Mouse (Mus musculus): ENCODE measurements around the gene Ptprm. TPM values are rescaled to one million over a fixed set of nuclear protein-coding genes. Genes with fewer than 3 reads are reported as not detected.

Gene Ptprm
- polyA plus RNA-seq, 1 experiment: 28.1 TPM

GRCm38 (mm10) chr17:67010136-67010535, 344.1 kb downstream of the Ptprm start:
- TF ChIP-seq CTCF (IDR thresholded peaks at IDR 0.05; ENCODE audit: borderline replicate concordance, insufficient read depth, low read length) (no peak), POLR2A (IDR thresholded peaks at IDR 0.05; ENCODE audit: low read depth, low read length) (no peak)
- H3K27ac ChIP-seq (ENCODE audit: insufficient read depth, low read length): no peak overlapping the region
- no peak overlapping the region for H3K4me3 ChIP-seq (ENCODE audit: insufficient read depth, low read length)
- no peaks in the 10 kb centered on the region for H3K4me1 ChIP-seq (ENCODE audit: control insufficient read depth, insufficient read depth, low read length)

- no peak for TF ChIP-seq CTCF (IDR thresholded peaks at IDR 0.05; ENCODE audit: borderline replicate concordance, insufficient read depth, low read length)
- TF ChIP-seq POLR2A (IDR thresholded peaks at IDR 0.05; ENCODE audit: low read depth, low read length): no peak
- H3K4me1 ChIP-seq (ENCODE audit: control insufficient read depth, insufficient read depth, low read length): no peaks in the 10 kb centered on the region
- no peak overlapping the region for H3K27ac ChIP-seq (ENCODE audit: insufficient read depth, low read length)
- H3K4me3 ChIP-seq (ENCODE audit: insufficient read depth, low read length): no peak overlapping the region
These were observed 346.1 kb downstream of the Ptprm start for GRCm38 (mm10) chr17:67008137-67008536.

GRCm38 (mm10) chr17:67006740-67007385, 347.4 kb downstream of the Ptprm start:
- Histone ChIP-seq H3K27ac (ENCODE audit: insufficient read depth, low read length) (no peak overlapping the region), H3K4me3 (ENCODE audit: insufficient read depth, low read length) (no peak overlapping the region), H3K4me1 (ENCODE audit: control insufficient read depth, insufficient read depth, low read length) (no peaks in the 10 kb centered on the region)
- TF ChIP-seq POLR2A (IDR thresholded peaks at IDR 0.05; ENCODE audit: low read depth, low read length) (no peak), CTCF (IDR thresholded peaks at IDR 0.05; ENCODE audit: borderline replicate concordance, insufficient read depth, low read length) (no peak)

- TF ChIP-seq POLR2A (IDR thresholded peaks at IDR 0.05; ENCODE audit: low read depth, low read length): no peak
- no peak for TF ChIP-seq CTCF (IDR thresholded peaks at IDR 0.05; ENCODE audit: borderline replicate concordance, insufficient read depth, low read length)
- Histone ChIP-seq H3K27ac (ENCODE audit: insufficient read depth, low read length) (no peak overlapping the region), H3K4me3 (ENCODE audit: insufficient read depth, low read length) (no peak overlapping the region), H3K4me1 (ENCODE audit: control insufficient read depth, insufficient read depth, low read length) (no peaks in the 10 kb centered on the region; the same call in 1 of the 2 replicates)
These were observed 357.4 kb downstream of the Ptprm start for GRCm38 (mm10) chr17:66996882-66997281.

DNA sequence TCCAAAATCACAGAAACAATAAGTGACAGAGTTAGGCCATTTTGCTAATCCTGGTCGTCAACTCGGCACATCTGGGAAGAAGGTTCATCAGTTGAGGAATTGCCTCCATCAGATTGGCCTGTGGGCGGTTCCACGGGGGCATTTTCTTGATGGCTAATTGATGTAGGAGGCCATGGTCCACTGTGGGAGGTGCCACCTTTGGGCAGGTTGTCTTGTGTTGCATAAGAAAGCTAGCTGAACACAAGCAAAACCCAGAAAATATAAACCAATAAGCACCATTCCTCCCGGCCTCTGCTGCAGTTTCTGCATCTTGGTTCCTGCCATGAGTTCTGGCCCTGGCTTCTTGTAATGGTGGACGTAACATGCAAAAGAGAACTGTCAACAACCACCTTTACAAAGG, 358.2 kb downstream of the Ptprm start:
- H3K4me1 ChIP-seq (ENCODE audit: control insufficient read depth, insufficient read depth, low read length): no peaks in the 10 kb centered on the region; the same call in 1 of the 2 replicates
- H3K4me3 ChIP-seq (ENCODE audit: insufficient read depth, low read length): no peak overlapping the region
- no peak overlapping the region for H3K27ac ChIP-seq (ENCODE audit: insufficient read depth, low read length)
- TF ChIP-seq CTCF (IDR thresholded peaks at IDR 0.05; ENCODE audit: borderline replicate concordance, insufficient read depth, low read length) (no peak), POLR2A (IDR thresholded peaks at IDR 0.05; ENCODE audit: low read depth, low read length) (no peak)

DNA sequence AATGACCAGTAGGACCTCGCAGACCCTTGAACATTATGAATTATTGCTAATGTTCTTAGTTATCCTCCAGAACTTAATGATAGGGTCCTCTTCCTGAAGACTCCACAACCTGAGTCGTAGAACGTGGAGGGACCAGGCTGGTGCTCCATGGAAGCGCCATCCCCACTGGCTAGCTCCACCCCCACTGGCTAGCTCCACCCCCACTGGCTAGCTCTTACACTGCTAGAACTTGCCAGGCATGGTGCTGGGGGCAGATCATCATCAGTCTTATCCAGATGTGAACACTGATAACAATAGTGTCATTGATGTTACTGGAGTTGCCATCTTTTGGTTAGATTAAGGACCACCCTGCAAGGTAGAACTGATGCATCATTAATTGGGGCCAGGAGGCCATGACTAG, 362.4 kb downstream of the Ptprm start:
- Histone ChIP-seq H3K4me1 (ENCODE audit: control insufficient read depth, insufficient read depth, low read length) (no peaks in the 10 kb centered on the region; the same call in 1 of the 2 replicates), H3K27ac (ENCODE audit: insufficient read depth, low read length) (no peak overlapping the region), H3K4me3 (ENCODE audit: insufficient read depth, low read length) (no peak overlapping the region)
- TF ChIP-seq POLR2A (IDR thresholded peaks at IDR 0.05; ENCODE audit: low read depth, low read length): no peak
- TF ChIP-seq CTCF (IDR thresholded peaks at IDR 0.05; ENCODE audit: borderline replicate concordance, insufficient read depth, low read length): no peak

DNA sequence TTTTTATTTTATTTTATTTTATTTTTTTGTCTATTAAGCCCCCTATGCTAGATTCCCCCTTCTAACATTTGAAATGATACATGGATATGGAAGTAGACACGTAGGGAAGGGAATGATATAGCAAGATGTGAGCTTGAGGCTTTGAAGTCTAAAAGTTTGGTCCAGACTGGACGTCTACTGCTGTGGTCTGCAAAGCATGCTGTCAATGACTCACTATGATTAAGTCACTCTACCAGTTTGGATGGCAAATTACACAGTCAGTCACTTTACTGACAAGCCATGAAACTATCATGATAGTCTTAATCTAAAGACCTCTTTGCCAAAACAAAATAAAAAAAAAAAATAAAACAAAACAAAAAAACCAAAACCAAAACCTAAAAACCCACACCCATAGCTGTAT, 363.5 kb downstream of the Ptprm start:
- Histone ChIP-seq H3K4me3 (ENCODE audit: insufficient read depth, low read length) (no peak overlapping the region), H3K27ac (ENCODE audit: insufficient read depth, low read length) (no peak overlapping the region), H3K4me1 (ENCODE audit: control insufficient read depth, insufficient read depth, low read length) (no peaks in the 10 kb centered on the region; the same call in 1 of the 2 replicates)
- no peak for TF ChIP-seq POLR2A (IDR thresholded peaks at IDR 0.05; ENCODE audit: low read depth, low read length)
- no peak for TF ChIP-seq CTCF (IDR thresholded peaks at IDR 0.05; ENCODE audit: borderline replicate concordance, insufficient read depth, low read length)

DNA sequence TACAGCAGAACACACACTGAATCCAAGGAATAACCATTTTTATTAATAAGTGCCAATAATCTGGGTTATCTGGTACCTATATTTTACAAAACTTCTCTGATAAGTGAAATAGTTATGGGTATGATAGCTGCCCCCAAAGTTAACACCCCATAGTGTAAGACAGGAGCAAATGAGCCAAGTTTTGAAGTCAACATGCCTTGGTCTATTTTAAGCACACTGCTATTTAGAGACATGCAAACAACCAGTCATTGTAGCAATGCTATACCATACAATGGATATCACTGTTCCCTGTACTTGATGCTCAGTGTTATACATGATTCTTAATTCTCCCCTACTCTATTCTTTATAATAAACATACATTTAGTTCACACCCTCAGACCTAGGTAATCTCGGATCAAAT, 366.2 kb downstream of the Ptprm start:
- no peaks in the 10 kb centered on the region for H3K4me1 ChIP-seq (ENCODE audit: control insufficient read depth, insufficient read depth, low read length)
- TF ChIP-seq POLR2A (IDR thresholded peaks at IDR 0.05; ENCODE audit: low read depth, low read length): no peak
- H3K27ac ChIP-seq (ENCODE audit: insufficient read depth, low read length): no peak overlapping the region
- no peak overlapping the region for H3K4me3 ChIP-seq (ENCODE audit: insufficient read depth, low read length)

DNA sequence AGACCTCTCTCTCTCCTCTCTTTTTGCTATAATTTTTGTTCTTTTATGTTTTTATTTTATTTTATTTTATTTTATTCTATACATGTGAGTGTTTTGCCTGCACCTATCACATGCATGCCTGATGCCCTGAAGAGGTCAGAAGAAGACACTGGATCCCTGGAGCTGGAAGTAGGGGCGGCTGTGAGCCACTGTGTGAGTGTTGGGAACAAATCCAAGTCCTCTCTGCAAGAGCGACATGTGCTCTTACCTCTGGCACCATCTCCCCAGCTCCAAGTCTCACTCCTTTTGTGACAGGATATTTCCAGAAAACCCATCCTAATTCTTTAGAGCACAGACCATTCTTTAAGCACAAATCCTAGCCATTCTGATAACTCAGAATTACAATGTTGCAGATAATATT, 372.6 kb downstream of the Ptprm start:
- TF ChIP-seq POLR2A (IDR thresholded peaks at IDR 0.05; ENCODE audit: low read depth, low read length): no peak
- TF ChIP-seq CTCF (IDR thresholded peaks at IDR 0.05; ENCODE audit: borderline replicate concordance, insufficient read depth, low read length): no peak
- no peaks in the 10 kb centered on the region for H3K4me1 ChIP-seq (ENCODE audit: control insufficient read depth, insufficient read depth, low read length)
- no peak overlapping the region for H3K4me3 ChIP-seq (ENCODE audit: insufficient read depth, low read length)
- H3K27ac ChIP-seq (ENCODE audit: insufficient read depth, low read length): no peak overlapping the region

DNA sequence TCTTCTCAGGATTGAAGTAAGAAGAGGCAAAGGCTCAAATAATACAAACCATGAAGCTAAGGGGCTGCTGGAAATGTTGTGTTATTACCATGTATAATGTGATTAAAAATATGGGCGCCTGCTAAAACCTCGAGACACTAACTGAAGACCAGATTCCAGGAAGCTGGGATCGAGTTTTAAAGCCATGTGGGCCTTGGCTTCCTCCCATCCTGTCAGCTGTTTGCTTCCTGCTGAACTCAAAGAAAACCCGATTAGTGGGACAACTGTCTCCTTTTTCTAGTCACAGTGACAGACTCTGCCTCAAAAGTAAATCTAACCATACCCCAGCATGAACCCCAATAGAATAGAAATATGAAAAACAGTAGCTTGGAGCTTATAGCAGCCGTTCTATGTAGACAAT, 374.3 kb downstream of the Ptprm start:
- no peaks in the 10 kb centered on the region for H3K4me1 ChIP-seq (ENCODE audit: control insufficient read depth, insufficient read depth, low read length)
- no peak for TF ChIP-seq CTCF (IDR thresholded peaks at IDR 0.05; ENCODE audit: borderline replicate concordance, insufficient read depth, low read length)

GRCm38 (mm10) chr17:66976490-66976889, 377.8 kb downstream of the Ptprm start:
- Histone ChIP-seq H3K4me3 (ENCODE audit: insufficient read depth, low read length) (no peak overlapping the region), H3K4me1 (ENCODE audit: control insufficient read depth, insufficient read depth, low read length) (no peaks in the 10 kb centered on the region), H3K27ac (ENCODE audit: insufficient read depth, low read length) (no peak overlapping the region)
- TF ChIP-seq CTCF (IDR thresholded peaks at IDR 0.05; ENCODE audit: borderline replicate concordance, insufficient read depth, low read length): no peak
- no peak for TF ChIP-seq POLR2A (IDR thresholded peaks at IDR 0.05; ENCODE audit: low read depth, low read length)

More for the DNA sequence above, 374.3 kb downstream of the Ptprm start:
- H3K4me3 ChIP-seq (ENCODE audit: insufficient read depth, low read length): no peak overlapping the region
- no peak overlapping the region for H3K27ac ChIP-seq (ENCODE audit: insufficient read depth, low read length)

Measured in embryonic fibroblast, embryonic 13.5 days (primary cell).